Mouse (Mus musculus) intestine, postnatal 0 days (tissue): ENCODE data around the gene Adamtsl4. TPM values are rescaled to one million over a fixed set of nuclear protein-coding genes. Genes with fewer than 3 reads are reported as not detected.

Experiments
- ATAC-seq: fragments of 200-750 bp; cut with Nextera tagmentation; 2 replicates; pipeline ENCODE4 v1.8.0; 2017; ENCODE audit warnings: mild to moderate bottlenecking, moderate TSS enrichment, moderate library complexity
- H3K27ac ChIP-seq: fragments of 300-500 bp; sonication (generic); 2 replicates; pipeline ENCODE4 v1.5.1; 2014; ENCODE audit warnings: mild to moderate bottlenecking, low read depth, low read length, moderate library complexity
- H3K27me3 ChIP-seq: fragments of 300-500 bp; sonication (generic); replicated peaks from 2 replicates; pipeline ENCODE4 v1.6.1; 2014; ENCODE audit warnings: low read length, mixed read lengths; ENCODE audit not compliant: control insufficient read depth, insufficient read depth
- H3K36me3 ChIP-seq: fragments of 300-500 bp; sonication (generic); 2 replicates; pipeline ENCODE4 v1.6.1; 2014; ENCODE audit warnings: mild to moderate bottlenecking, moderate library complexity; ENCODE audit not compliant: control insufficient read depth, insufficient read depth
- H3K4me1 ChIP-seq: fragments of 300-500 bp; sonication (generic); replicated peaks from 2 replicates; pipeline ENCODE4 v1.6.1; 2014; ENCODE audit warnings: antibody characterized with exemption, low read length, mixed read lengths; ENCODE audit not compliant: control insufficient read depth, insufficient read depth
- H3K4me2 ChIP-seq: fragments of 300-500 bp; sonication (generic); replicated peaks from 2 replicates; pipeline ENCODE4 v1.6.1; 2014; ENCODE audit warnings: low read depth, mild to moderate bottlenecking, moderate library complexity
- H3K4me3 ChIP-seq: fragments of 300-500 bp; sonication (generic); 2 replicates; pipeline ENCODE4 v1.5.1; 2014; ENCODE audit warnings: low read depth, low read length
- H3K9ac ChIP-seq: fragments of 300-500 bp; sonication (generic); 2 replicates; pipeline ENCODE4 v1.6.1; 2014; ENCODE audit warnings: mild to moderate bottlenecking, low read depth, low read length
- H3K9me3 ChIP-seq: fragments of 300-500 bp; sonication (generic); 2 replicates; pipeline ENCODE4 v1.6.1; 2016; ENCODE audit warnings: mixed run types; ENCODE audit not compliant: control insufficient read depth
- CTCF ChIP-seq: sonication (generic); IDR thresholded peaks from 2 replicates; pipeline ENCODE4 v1.5.1; 2016; ENCODE audit warnings: low read depth, mild to moderate bottlenecking, control low read depth, antibody characterized with exemption, moderate library complexity
- WGBS: fragments of 180-500 bp; shearing (Covaris S2); extraction: QIAGEN DNeasy Blood & Tissue Kit; methylation state at CpG from one replicate; pipeline ENCODE4 v1.1.7; 2014; 5-methylcytosine and 5-hydroxymethylcytosine counted together
- polyA plus RNA-seq: library from polyadenylated mRNA; unstranded; fragments of >200 nt; fragmentation: Nextera tagmentation; extraction: Ambion mirVana; gene quantifications from 2 replicates; pipeline ENCODE4 v1.2.1, GENCODE M21; 2015

Adamtsl4 gene
- polyA plus RNA-seq, 1 experiment from 2014 or later: 3.8 TPM

- H3K36me3 ChIP-seq: 0 out of 2 replicates have a peak, but pooled peaks cover 10% of the 10 kb centered on the region
- H3K27me3 ChIP-seq: no peaks in the 10 kb centered on the region
- WGBS: 17% methylated on average over 8 of the region's 8 CpGs
- peak; percentile 91 for TF ChIP-seq CTCF
- no peak overlapping the region for H3K4me3 ChIP-seq
- H3K9me3 ChIP-seq: no peaks in the 10 kb centered on the region
- H3K4me2 ChIP-seq: peak overlapping the region; percentile 38
- peak; percentile 50 for ATAC-seq
- H3K4me1 ChIP-seq: peaks cover 29% of the 10 kb centered on the region
- H3K9ac ChIP-seq: no peak overlapping the region
- peak overlapping the region; percentile 96 for H3K27ac ChIP-seq
These were observed 12.2 kb downstream of the Adamtsl4 start for GRCm38 (mm10) chr3:95675301-95676092.

- peak overlapping the region; percentile 59; the same call in 1 of the 2 replicates for H3K4me2 ChIP-seq
- H3K4me3 ChIP-seq: no peak overlapping the region
- ATAC-seq: peak; percentile 78
- 1% methylated on average over 6 of the region's 6 CpGs for WGBS
- H3K4me1 ChIP-seq: peaks cover 29% of the 10 kb centered on the region
- TF ChIP-seq CTCF: no peak
- 0 out of 2 replicates have a peak, but pooled peaks cover 10% of the 10 kb centered on the region for H3K36me3 ChIP-seq
- H3K27me3 ChIP-seq: no peaks in the 10 kb centered on the region
- H3K27ac ChIP-seq: peak overlapping the region; percentile 96
- H3K9ac ChIP-seq: peak overlapping the region; percentile 12; the same call in 1 of the 2 replicates
- H3K9me3 ChIP-seq: no peaks in the 10 kb centered on the region
These were observed 12.9 kb downstream of the Adamtsl4 start for GRCm38 (mm10) chr3:95674812-95675211.

DNA sequence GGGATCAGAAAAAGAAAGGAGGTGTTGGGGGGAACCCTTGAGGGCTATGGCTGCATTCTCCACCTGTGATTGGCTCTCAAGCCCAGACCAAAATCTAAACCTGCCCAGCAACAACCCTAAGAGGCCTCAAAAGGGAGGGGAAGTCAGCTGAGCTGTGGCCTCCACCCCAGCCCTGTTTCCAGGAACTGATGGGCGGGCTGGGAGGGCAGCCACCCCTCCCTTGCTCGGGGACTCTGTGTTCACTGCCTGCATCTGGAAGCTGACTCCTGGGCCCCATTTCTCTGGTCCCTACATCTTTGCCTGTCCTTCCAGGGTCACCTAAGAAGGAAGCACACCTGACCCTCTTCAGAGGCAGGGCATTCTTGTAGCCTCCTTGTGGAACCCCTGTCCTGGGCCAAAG lies 13.5 kb downstream of the Adamtsl4 start:
- H3K4me3 ChIP-seq: no peak overlapping the region
- H3K9me3 ChIP-seq: no peaks in the 10 kb centered on the region
- no peak for TF ChIP-seq CTCF
- peak overlapping the region; percentile 40; the same call in 1 of the 2 replicates for H3K9ac ChIP-seq
- 3% methylated on average over 2 of the region's 2 CpGs for WGBS
- peak overlapping the region; percentile 59 for H3K4me2 ChIP-seq
- peaks cover 29% of the 10 kb centered on the region for H3K4me1 ChIP-seq
- H3K27me3 ChIP-seq: no peaks in the 10 kb centered on the region
- peak; percentile 81 for ATAC-seq
- H3K27ac ChIP-seq: peak overlapping the region; percentile 96
- H3K36me3 ChIP-seq: 0 out of 2 replicates have a peak, but pooled peaks cover 10% of the 10 kb centered on the region

DNA sequence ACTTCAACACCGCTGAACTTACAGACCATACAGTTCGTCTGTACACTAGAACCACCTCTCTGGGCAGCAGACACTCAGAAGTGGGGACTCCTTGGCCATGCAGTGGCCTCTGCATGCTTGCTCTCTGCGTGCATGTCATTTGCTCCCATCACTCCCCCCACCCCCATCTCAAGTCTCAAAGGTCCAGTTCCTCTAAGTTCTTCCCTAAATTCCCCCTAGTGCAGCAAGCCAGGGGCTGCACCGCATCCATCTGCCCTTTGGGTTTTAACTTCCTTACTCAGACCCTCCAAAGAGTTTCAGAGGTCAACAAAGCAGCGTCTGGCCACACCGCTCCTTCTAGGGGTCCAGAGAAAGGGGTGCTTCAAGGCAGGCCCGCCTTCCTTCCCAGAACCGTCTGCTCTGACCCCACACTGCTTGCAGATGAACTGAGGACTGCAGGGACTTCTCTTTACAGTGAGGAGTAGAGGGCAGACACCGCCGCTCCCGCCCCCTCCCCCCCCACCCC lies 14.0 kb downstream of the Adamtsl4 start:
- peak overlapping the region; percentile 59 for H3K4me2 ChIP-seq
- H3K27ac ChIP-seq: peak overlapping the region; percentile 96
- WGBS: 16% methylated on average over 11 of the region's 11 CpGs
- H3K9me3 ChIP-seq: no peaks in the 10 kb centered on the region
- TF ChIP-seq CTCF: no peak
- no peaks in the 10 kb centered on the region for H3K27me3 ChIP-seq
- no peak overlapping the region for H3K4me3 ChIP-seq
- ATAC-seq: no peak
- H3K36me3 ChIP-seq: 0 out of 2 replicates have a peak, but pooled peaks cover 10% of the 10 kb centered on the region
- H3K9ac ChIP-seq: peak overlapping the region; percentile 40; the same call in 1 of the 2 replicates
- peaks cover 29% of the 10 kb centered on the region for H3K4me1 ChIP-seq

- H3K9me3 ChIP-seq: no peaks in the 10 kb centered on the region
- H3K9ac ChIP-seq: peak overlapping the region; percentile 40; the same call in 1 of the 2 replicates
- 0 out of 2 replicates have a peak, but pooled peaks cover 10% of the 10 kb centered on the region for H3K36me3 ChIP-seq
- TF ChIP-seq CTCF: no peak; the same call in 1 of the 2 replicates
- WGBS: 42% methylated on average over 10 of the region's 10 CpGs
- H3K4me1 ChIP-seq: peaks cover 29% of the 10 kb centered on the region
- no peaks in the 10 kb centered on the region for H3K27me3 ChIP-seq
- no peak overlapping the region for H3K4me3 ChIP-seq
- H3K4me2 ChIP-seq: peak overlapping the region; percentile 59
- H3K27ac ChIP-seq: peak overlapping the region; percentile 96
- ATAC-seq: no peak
These were observed 14.6 kb downstream of the Adamtsl4 start for GRCm38 (mm10) chr3:95672861-95673706.
